Mouse (Mus musculus) lung, adult 2 months (tissue): ENCODE measurements around the gene Ror2.

ENCODE experiments used
- CTCF ChIP-seq: fragments of 200-500 bp; IDR thresholded peaks from 2 replicates; pipeline ENCODE4 v1.5.1; 2011; ENCODE audit warnings: mild to moderate bottlenecking, low read length, control low read depth; ENCODE audit not compliant: insufficient read depth
- POLR2A ChIP-seq: fragments of 200-500 bp; IDR thresholded peaks from 2 replicates; pipeline ENCODE4 v1.6.1; 2011; ENCODE audit warnings: low read depth, mild to moderate bottlenecking, control low read depth, low read length, borderline replicate concordance; ENCODE audit errors: extremely low read depth

- TF ChIP-seq CTCF (no peak), POLR2A (no peak)
Measured at GRCm38 (mm10) chr13:53211971-53212733, 73.8 kb downstream of the Ror2 start.
